Mouse (Mus musculus): ENCODE data around the gene Cyfip2.

DNA sequence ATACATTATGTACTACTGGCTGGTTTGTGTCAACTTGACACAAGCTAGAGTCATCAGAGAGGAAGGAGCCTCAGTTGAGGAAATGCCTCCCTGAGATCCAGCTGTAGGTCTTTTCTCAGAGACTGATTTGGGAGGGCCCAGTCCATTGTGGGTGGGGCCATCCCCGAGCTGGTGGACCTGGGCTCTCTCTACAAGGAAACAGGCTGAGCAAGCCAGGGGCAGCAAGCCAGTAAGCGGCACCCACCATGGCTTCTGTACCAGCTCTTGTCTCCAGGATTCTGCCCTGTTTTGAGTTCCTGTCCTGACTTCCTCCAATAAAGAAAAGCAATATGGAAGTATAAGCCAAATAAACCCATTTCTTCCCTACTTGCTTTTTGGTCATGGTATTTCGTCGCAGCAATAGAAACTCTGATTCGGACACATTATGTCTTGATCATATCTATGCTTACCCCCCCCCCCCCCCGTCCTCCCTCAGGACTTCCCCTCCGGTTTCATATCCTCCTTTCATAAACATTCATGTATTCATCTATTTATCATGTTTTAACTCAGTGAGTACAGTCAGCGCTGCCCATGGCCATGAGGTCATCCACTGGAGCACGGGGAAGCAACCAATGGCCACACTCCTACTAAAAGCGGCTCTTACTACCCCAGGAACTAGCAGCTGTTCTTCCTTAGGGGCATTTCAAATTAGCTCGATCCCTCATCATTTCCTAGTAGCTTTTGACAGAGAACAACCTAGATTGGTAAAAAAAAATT is 47.5 kb downstream of the Cyfip2 start:
- TF ChIP-seq CTCF (IDR thresholded peaks at IDR 0.05; ENCODE audit: low read depth) (no peak), EP300 (IDR thresholded peaks at IDR 0.05; ENCODE audit: low read depth) (no peak)

Measured in liver, postnatal 0 days (tissue).